ENCODE assay signal across 1 mouse cellular context in genomic region chr11:101644591-101644990, GRCm38 (mm10).
TF ChIP-seq lines count a peak whose summit lies in the region.

No protein-coding gene starts in this region.

TF ChIP-seq in MEL, 35 proteins besides CTCF, POLR2A, EP300 and RAD21:
- no peak for TF ChIP-seq ZNF384 (IDR thresholded peaks at IDR 0.05; ENCODE audit: low read depth, low read length)
- no peak for TF ChIP-seq ZKSCAN1 (IDR thresholded peaks at IDR 0.05; ENCODE audit: low read depth, low read length)
